In genomic region chr4:128796788-128797187, GRCm38 (mm10) we compare ENCODE assay signal across 21 mouse cellular contexts. TPM values are rescaled to one million over a fixed set of nuclear protein-coding genes. Genes with fewer than 3 reads are reported as not detected.
DNase-seq lines count a peak whose midpoint lies in the region; ATAC-seq lines count a peak whose summit lies in the region.
"Had no signal": no experiment of that assay in that cellular context is flagged by ENCODE, and none has a peak within 500 bp of the region (broad histone marks: within the 10 kb centered on the region; RNA-seq: fewer than 3 reads in every experiment).

No protein-coding gene starts in this region.

- H3K9ac ChIP-seq in hindbrain, embryonic 14.5 days = no peak overlapping the region
- H3K9ac ChIP-seq in embryonic facial prominence, embryonic 13.5 days = 0 out of 2 replicates have a peak overlapping the region, but pooled peaks have one; percentile 44
- H3K9ac ChIP-seq: embryonic facial prominence, embryonic 12.5 days; limb, embryonic 15.5 days; neural tube, embryonic 12.5 days had no signal

- no peaks in the 10 kb centered on the region for H3K9me3 ChIP-seq in hindbrain, embryonic 10.5 days
- H3K9me3 ChIP-seq in hindbrain, embryonic 14.5 days (ENCODE audit: control insufficient read depth, low read length) = no peaks in the 10 kb centered on the region
- H3K9me3 ChIP-seq in embryonic facial prominence, embryonic 13.5 days = no peaks in the 10 kb centered on the region
- H3K9me3 ChIP-seq: embryonic facial prominence, embryonic 12.5 days; limb, embryonic 15.5 days; neural tube, embryonic 12.5 days had no signal

- H3K4me3 ChIP-seq in hindbrain, embryonic 10.5 days = 0 out of 2 replicates have a peak overlapping the region, but pooled peaks have one; percentile 20
- H3K4me3 ChIP-seq in hindbrain, embryonic 14.5 days (replicated peaks; ENCODE audit: low read length) = no peak overlapping the region
- H3K4me3 ChIP-seq in embryonic facial prominence, embryonic 13.5 days = no peak overlapping the region
- H3K4me3 ChIP-seq: embryonic facial prominence, embryonic 12.5 days; limb, embryonic 15.5 days; neural tube, embryonic 12.5 days had no signal

- H3K36me3 ChIP-seq in hindbrain, embryonic 10.5 days = peaks cover 56% of the 10 kb centered on the region
- H3K36me3 ChIP-seq in hindbrain, embryonic 14.5 days (replicated peaks; ENCODE audit: control insufficient read depth, insufficient read depth) = peaks cover 6% of the 10 kb centered on the region; the same call in 1 of the 2 replicates
- peaks cover 35% of the 10 kb centered on the region for H3K36me3 ChIP-seq in embryonic facial prominence, embryonic 13.5 days

- 60% methylated on average over 8 of the region's 8 CpGs for WGBS in hindbrain, embryonic 10.5 days
- 49% methylated on average over 8 of the region's 8 CpGs for WGBS in hindbrain, embryonic 14.5 days
- 73% methylated on average over 8 of the region's 8 CpGs for WGBS in embryonic facial prominence, embryonic 13.5 days

- no peak for ATAC-seq in hindbrain, embryonic 14.5 days (ENCODE audit: low FRiP score)
- no peak for ATAC-seq in embryonic facial prominence, embryonic 13.5 days (ENCODE audit: insufficient number of reproducible peaks, insufficient read depth, low FRiP score, low TSS enrichment, low read depth)
- ATAC-seq: activated CD4-positive, CD25-positive, alpha-beta regulatory T cell, adult 4 months; intestine, postnatal 0 days; Patski had no signal

- H3K4me2 ChIP-seq in hindbrain, embryonic 14.5 days (replicated peaks) = no peak overlapping the region
- no peak overlapping the region for H3K4me2 ChIP-seq in embryonic facial prominence, embryonic 13.5 days
- H3K4me2 ChIP-seq: limb, embryonic 15.5 days had no signal

- H3K4me1 ChIP-seq in hindbrain, embryonic 10.5 days (replicated peaks) = peaks cover 93% of the 10 kb centered on the region
- peaks cover 24% of the 10 kb centered on the region for H3K4me1 ChIP-seq in hindbrain, embryonic 14.5 days (replicated peaks; ENCODE audit: control insufficient read depth, insufficient read depth, low read length)
- H3K4me1 ChIP-seq in embryonic facial prominence, embryonic 13.5 days = peaks cover 62% of the 10 kb centered on the region

- H3K27me3 ChIP-seq in hindbrain, embryonic 10.5 days (ENCODE audit: insufficient read depth, poor library complexity, severe bottlenecking) = no peaks in the 10 kb centered on the region
- no peaks in the 10 kb centered on the region for H3K27me3 ChIP-seq in hindbrain, embryonic 14.5 days (ENCODE audit: control insufficient read depth, insufficient read depth, low read length)
- no peaks in the 10 kb centered on the region for H3K27me3 ChIP-seq in embryonic facial prominence, embryonic 13.5 days
- H3K27me3 ChIP-seq: embryonic facial prominence, embryonic 12.5 days; limb, embryonic 15.5 days; neural tube, embryonic 12.5 days; Patski had no signal

- H3K27ac ChIP-seq in hindbrain, embryonic 10.5 days = peak overlapping the region; percentile 81
- H3K27ac ChIP-seq in hindbrain, embryonic 14.5 days = no peak overlapping the region
- H3K27ac ChIP-seq in embryonic facial prominence, embryonic 13.5 days = no peak overlapping the region
- H3K27ac ChIP-seq: neural tube, embryonic 12.5 days had no signal

- DNase-seq in hindbrain, embryonic 10.5 days (ENCODE audit: low spot score) = no peak
- DNase-seq in hindbrain, embryonic 14.5 days (ENCODE audit: low spot score) = no peak
- DNase-seq in kidney, postnatal 25 days = peak; percentile 36 to 63
- no peak for DNase-seq in kidney, adult 8-10 months
- peak; percentile 77 for DNase-seq in A20 (ENCODE audit: low read depth, low spot score)
- DNase-seq in heart, postnatal 4 days = no peak
- DNase-seq: adrenal gland, postnatal 25 days; cerebellum, adult 18-20 months; cerebellum, postnatal 36 days; gastrocnemius, postnatal 10 days; heart, adult 18-20 months; lung, adult 18-20 months; thymus, postnatal 25 days had no signal

RNA-seq across cellular contexts. Expression of gene Zfp362, which starts 9.1 kb away (rescaled TPM):
- 36.1 and 45.3 TPM in 2 replicates for polyA plus RNA-seq in hindbrain, embryonic 10.5 days (2016; fragmentation: Nextera tagmentation; extraction: Ambion mirVana)
- polyA plus RNA-seq in hindbrain, embryonic 14.5 days (2014; fragmentation: Nextera tagmentation; extraction: Ambion mirVana) = 29.0 and 33.6 TPM in 2 replicates
- polyA plus RNA-seq in embryonic facial prominence, embryonic 13.5 days (2015; fragmentation: Nextera tagmentation; extraction: Ambion mirVana) = 50.2 and 51.7 TPM in 2 replicates
- 10 to 100 TPM; 33.9 to 34.4 TPM for total RNA-seq in heart, postnatal 4 days (2021)

RNA-seq across cellular contexts. Expression of gene A3galt2, which starts 41.6 kb away (rescaled TPM):
- polyA plus RNA-seq in hindbrain, embryonic 10.5 days (2016; fragmentation: Nextera tagmentation; extraction: Ambion mirVana) = 0.18 and 0.26 TPM in 2 replicates
- polyA plus RNA-seq in hindbrain, embryonic 14.5 days (2014; fragmentation: Nextera tagmentation; extraction: Ambion mirVana) = 0.21 and 0.41 TPM in 2 replicates
- polyA plus RNA-seq in embryonic facial prominence, embryonic 13.5 days (2015; fragmentation: Nextera tagmentation; extraction: Ambion mirVana) = 0.29 and 0.38 TPM in 2 replicates
- under 1 TPM; 0.20 to 0.36 TPM for total RNA-seq in heart, postnatal 4 days (2021)
- total RNA-seq: hematopoietic stem cell, adult 5-6 weeks had no signal
- polyA plus RNA-seq: activated CD4-positive, CD25-positive, alpha-beta regulatory T cell, adult 4 months; intestine, postnatal 0 days had no signal

Comparison
In these comparisons a context has a peak if more than half of its experiments do, and no peak if none do; other contexts are left out.
1. DNase-seq: peak in kidney, postnatal 25 days (2 of 2) and A20 (single experiment); none in hindbrain, embryonic 10.5 days (single experiment), hindbrain, embryonic 14.5 days (single experiment), kidney, adult 8-10 months (0 of 2) and heart, postnatal 4 days (single experiment).